Mouse (Mus musculus) intestine, postnatal 0 days (tissue): ENCODE measurements at regions not wholly inside any gene's neighbourhood (a gene's known extent, or its start where the extent isn't known, plus 50 kb on each side); places are given as distances from the start of the nearest gene placed in this dataset.

Experiments used
- ATAC-seq: fragments of 200-750 bp; cut with Nextera tagmentation; 2 replicates; pipeline ENCODE4 v1.8.0; 2017; ENCODE audit warnings: mild to moderate bottlenecking, moderate TSS enrichment, moderate library complexity
- H3K27ac ChIP-seq: fragments of 300-500 bp; sonication (generic); 2 replicates; pipeline ENCODE4 v1.5.1; 2014; ENCODE audit warnings: mild to moderate bottlenecking, low read depth, low read length, moderate library complexity
- H3K27me3 ChIP-seq: fragments of 300-500 bp; sonication (generic); replicated peaks from 2 replicates; pipeline ENCODE4 v1.6.1; 2014; ENCODE audit warnings: low read length, mixed read lengths; ENCODE audit not compliant: control insufficient read depth, insufficient read depth
- H3K36me3 ChIP-seq: fragments of 300-500 bp; sonication (generic); 2 replicates; pipeline ENCODE4 v1.6.1; 2014; ENCODE audit warnings: mild to moderate bottlenecking, moderate library complexity; ENCODE audit not compliant: control insufficient read depth, insufficient read depth
- H3K4me1 ChIP-seq: fragments of 300-500 bp; sonication (generic); replicated peaks from 2 replicates; pipeline ENCODE4 v1.6.1; 2014; ENCODE audit warnings: antibody characterized with exemption, low read length, mixed read lengths; ENCODE audit not compliant: control insufficient read depth, insufficient read depth
- H3K4me2 ChIP-seq: fragments of 300-500 bp; sonication (generic); replicated peaks from 2 replicates; pipeline ENCODE4 v1.6.1; 2014; ENCODE audit warnings: low read depth, mild to moderate bottlenecking, moderate library complexity
- H3K4me3 ChIP-seq: fragments of 300-500 bp; sonication (generic); 2 replicates; pipeline ENCODE4 v1.5.1; 2014; ENCODE audit warnings: low read depth, low read length
- H3K9ac ChIP-seq: fragments of 300-500 bp; sonication (generic); 2 replicates; pipeline ENCODE4 v1.6.1; 2014; ENCODE audit warnings: mild to moderate bottlenecking, low read depth, low read length
- H3K9me3 ChIP-seq: fragments of 300-500 bp; sonication (generic); 2 replicates; pipeline ENCODE4 v1.6.1; 2016; ENCODE audit warnings: mixed run types; ENCODE audit not compliant: control insufficient read depth
- CTCF ChIP-seq: sonication (generic); IDR thresholded peaks from 2 replicates; pipeline ENCODE4 v1.5.1; 2016; ENCODE audit warnings: low read depth, mild to moderate bottlenecking, control low read depth, antibody characterized with exemption, moderate library complexity
- WGBS: fragments of 180-500 bp; shearing (Covaris S2); extraction: QIAGEN DNeasy Blood & Tissue Kit; methylation state at CpG from one replicate; pipeline ENCODE4 v1.1.7; 2014; 5-methylcytosine and 5-hydroxymethylcytosine counted together

GRCm38 (mm10) chr9:91503657-91504329 lies 138.2 kb upstream of the Zic1 start:
- no peak overlapping the region for H3K4me3 ChIP-seq
- no peaks in the 10 kb centered on the region for H3K27me3 ChIP-seq
- no peak overlapping the region for H3K27ac ChIP-seq
- no peak overlapping the region for H3K9ac ChIP-seq
- H3K4me2 ChIP-seq: no peak overlapping the region
- no peak for TF ChIP-seq CTCF
- no peaks in the 10 kb centered on the region for H3K9me3 ChIP-seq
- no peaks in the 10 kb centered on the region for H3K36me3 ChIP-seq
- no peak for ATAC-seq
- WGBS: 67% methylated on average over 5 of the region's 5 CpGs
- H3K4me1 ChIP-seq: no peaks in the 10 kb centered on the region

- no peak overlapping the region for H3K27ac ChIP-seq
- 24% methylated on average over 3 of the region's 3 CpGs for WGBS
- H3K4me3 ChIP-seq: no peak overlapping the region
- no peaks in the 10 kb centered on the region for H3K9me3 ChIP-seq
- no peak overlapping the region for H3K4me2 ChIP-seq
- ATAC-seq: no peak
- no peak overlapping the region for H3K9ac ChIP-seq
- H3K4me1 ChIP-seq: no peaks in the 10 kb centered on the region
- no peak for TF ChIP-seq CTCF
- no peaks in the 10 kb centered on the region for H3K36me3 ChIP-seq
- H3K27me3 ChIP-seq: no peaks in the 10 kb centered on the region
Observed at GRCm38 (mm10) chr9:91476596-91476995, 111.0 kb upstream of the Zic1 start.

- no peak overlapping the region for H3K27ac ChIP-seq
- H3K4me3 ChIP-seq: no peak overlapping the region
- 82% methylated on average over 5 of the region's 5 CpGs for WGBS
- no peaks in the 10 kb centered on the region for H3K27me3 ChIP-seq
- H3K9ac ChIP-seq: no peak overlapping the region
- ATAC-seq: no peak
- no peaks in the 10 kb centered on the region for H3K9me3 ChIP-seq
- no peak overlapping the region for H3K4me2 ChIP-seq
- no peak for TF ChIP-seq CTCF
- H3K4me1 ChIP-seq: no peaks in the 10 kb centered on the region
- H3K36me3 ChIP-seq: no peaks in the 10 kb centered on the region
Observed at GRCm38 (mm10) chr9:91462713-91463425, 97.3 kb upstream of the Zic1 start.

- ATAC-seq: no peak
- 18% methylated on average over 2 of the region's 2 CpGs for WGBS
- H3K4me2 ChIP-seq: no peak overlapping the region
Observed at GRCm38 (mm10) chr9:91459921-91460320, 94.3 kb upstream of the Zic1 start.

GRCm38 (mm10) chr9:91456843-91457242 lies 91.2 kb upstream of the Zic1 start:
- TF ChIP-seq CTCF: no peak
- ATAC-seq: no peak
- Histone ChIP-seq H3K9ac (no peak overlapping the region), H3K36me3 (no peaks in the 10 kb centered on the region), H3K27me3 (no peaks in the 10 kb centered on the region), H3K4me2 (no peak overlapping the region), H3K4me3 (no peak overlapping the region), H3K9me3 (no peaks in the 10 kb centered on the region), H3K27ac (no peak overlapping the region), H3K4me1 (no peaks in the 10 kb centered on the region)
- 63% methylated on average over 5 of the region's 5 CpGs for WGBS

More at GRCm38 (mm10) chr9:91459921-91460320, 94.3 kb upstream of the Zic1 start:
- H3K9ac ChIP-seq: no peak overlapping the region
- no peak overlapping the region for H3K27ac ChIP-seq
- H3K4me1 ChIP-seq: no peaks in the 10 kb centered on the region
- no peaks in the 10 kb centered on the region for H3K36me3 ChIP-seq
- no peak for TF ChIP-seq CTCF
- H3K27me3 ChIP-seq: no peaks in the 10 kb centered on the region
- no peaks in the 10 kb centered on the region for H3K9me3 ChIP-seq
- H3K4me3 ChIP-seq: no peak overlapping the region

- WGBS: 82% methylated on average over 1 of the region's 1 CpGs
- Histone ChIP-seq H3K36me3 (no peaks in the 10 kb centered on the region), H3K9me3 (no peaks in the 10 kb centered on the region), H3K4me3 (no peak overlapping the region), H3K27me3 (no peaks in the 10 kb centered on the region), H3K9ac (no peak overlapping the region), H3K27ac (no peak overlapping the region), H3K4me1 (no peaks in the 10 kb centered on the region), H3K4me2 (no peak overlapping the region)
- no peak for TF ChIP-seq CTCF
- ATAC-seq: no peak
Observed at GRCm38 (mm10) chr9:91456253-91456823, 90.7 kb upstream of the Zic1 start.
